Mouse (Mus musculus) thymus, adult 2 months (tissue): ENCODE results near the gene Fen1. TPM values are rescaled to one million over a fixed set of nuclear protein-coding genes. Genes with fewer than 3 reads are reported as not detected.
A peak's percentile ranks its signal among the peaks of the same experiment; 100 is the strongest.

Experiments
- DNase-seq: peaks from one replicate; pipeline ENCODE4 v3.0.0; 2021
- H3K27ac ChIP-seq: fragments of 200-500 bp; 2 replicates; pipeline ENCODE4 v1.5.1; 2012; ENCODE audit warnings: low read length, control low read depth; ENCODE audit not compliant: control insufficient read depth, insufficient read depth
- H3K27me3 ChIP-seq: fragments of 200-500 bp; 2 replicates; pipeline ENCODE4 v1.6.1; 2012; ENCODE audit warnings: mild to moderate bottlenecking, low read length, moderate library complexity, mixed read lengths; ENCODE audit not compliant: control insufficient read depth, insufficient read depth
- H3K36me3 ChIP-seq: fragments of 200-500 bp; 2 replicates; pipeline ENCODE4 v1.6.1; 2012; ENCODE audit warnings: mild to moderate bottlenecking, low read length, moderate library complexity; ENCODE audit not compliant: control insufficient read depth, insufficient read depth
- H3K4me1 ChIP-seq: fragments of 200-500 bp; replicated peaks from 2 replicates; pipeline ENCODE4 v1.6.1; 2012; ENCODE audit warnings: low read length; ENCODE audit not compliant: control insufficient read depth, insufficient read depth
- H3K4me3 ChIP-seq: fragments of 200-500 bp; 2 replicates; pipeline ENCODE4 v1.5.1; 2012; ENCODE audit warnings: mild to moderate bottlenecking, low read length, control low read depth, moderate library complexity; ENCODE audit not compliant: control insufficient read depth, insufficient read depth
- CTCF ChIP-seq: fragments of 200-500 bp; IDR thresholded peaks from 2 replicates; pipeline ENCODE4 v1.5.1; 2012; ENCODE audit warnings: mild to moderate bottlenecking, control low read depth, low read length, moderate library complexity, borderline replicate concordance; ENCODE audit not compliant: control insufficient read depth, poor library complexity, insufficient read depth; ENCODE audit errors: extremely low read depth
- POLR2A ChIP-seq: fragments of 200-500 bp; IDR thresholded peaks from 2 replicates; pipeline ENCODE4 v1.6.1; 2012; ENCODE audit warnings: mild to moderate bottlenecking, low read length, control low read depth, moderate library complexity; ENCODE audit not compliant: control insufficient read depth, poor library complexity, insufficient read depth; ENCODE audit errors: extremely low read depth
- WGBS: fragments of 180-500 bp; shearing (Covaris S2); methylation state at CpG from one replicate; pipeline ENCODE4 v1.1.7; 2018; 5-methylcytosine and 5-hydroxymethylcytosine counted together
- polyA plus RNA-seq: library from polyadenylated mRNA; depleted of rRNA; stranded (reverse); fragments of >200 nt; gene quantifications from 2 replicates; pipeline ENCODE4 v1.2.3, GENCODE M21; 2012

Fen1 gene
- polyA plus RNA-seq, 1 experiment: 43.8 TPM

DNA sequence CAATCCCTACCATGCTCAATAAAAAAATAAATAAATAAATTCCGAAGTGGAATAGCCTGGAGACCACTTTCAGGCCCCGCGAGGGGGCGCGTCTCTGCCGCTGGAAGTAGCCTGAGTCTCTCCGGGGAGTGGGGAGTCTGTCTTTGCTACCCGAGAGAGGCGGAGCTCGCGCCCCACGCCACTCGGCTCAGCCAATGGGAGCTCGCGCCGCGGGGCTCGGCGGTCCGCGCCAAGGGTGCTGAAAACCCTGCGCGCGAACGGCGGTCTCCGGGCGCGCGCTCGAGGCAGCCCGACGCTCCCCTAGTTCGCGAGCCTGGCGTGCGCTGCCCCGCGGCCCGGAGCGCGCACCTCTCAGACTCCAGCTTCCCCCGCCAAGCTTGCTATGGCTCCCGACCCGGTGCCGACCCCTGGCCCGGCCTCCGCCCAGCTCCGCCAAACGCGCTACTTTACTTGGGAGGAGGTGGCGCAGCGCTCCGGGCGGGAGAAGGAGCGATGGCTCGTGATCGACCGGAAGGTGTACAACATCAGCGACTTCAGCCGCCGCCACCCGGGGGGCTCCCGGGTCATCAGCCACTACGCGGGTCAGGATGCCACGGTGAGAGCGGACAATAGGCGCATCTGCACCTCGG, 21.2 kb downstream of the Fen1 start, which contains the start of gene Fads1:
Gene Fads1, plus strand, starts transcription at position 219 of the 629 bp plus-strand sequence.
- no peaks in the 10 kb centered on the region for H3K27me3 ChIP-seq
- no peak within 1 kb of the TSS for H3K27ac ChIP-seq
- H3K36me3 ChIP-seq: no peaks in the 10 kb centered on the region
- DNase-seq: peak; percentile 92
- WGBS: under 1% methylated on average over 70 of the region's 70 CpGs
- H3K4me3 ChIP-seq: peak within 1 kb of the TSS; percentile 86
- TF ChIP-seq POLR2A: no peak
- TF ChIP-seq CTCF: 0 out of 2 replicates have a peak, but pooled peaks have one; percentile 51
- H3K4me1 ChIP-seq: peaks cover 11% of the 10 kb centered on the region

DNA sequence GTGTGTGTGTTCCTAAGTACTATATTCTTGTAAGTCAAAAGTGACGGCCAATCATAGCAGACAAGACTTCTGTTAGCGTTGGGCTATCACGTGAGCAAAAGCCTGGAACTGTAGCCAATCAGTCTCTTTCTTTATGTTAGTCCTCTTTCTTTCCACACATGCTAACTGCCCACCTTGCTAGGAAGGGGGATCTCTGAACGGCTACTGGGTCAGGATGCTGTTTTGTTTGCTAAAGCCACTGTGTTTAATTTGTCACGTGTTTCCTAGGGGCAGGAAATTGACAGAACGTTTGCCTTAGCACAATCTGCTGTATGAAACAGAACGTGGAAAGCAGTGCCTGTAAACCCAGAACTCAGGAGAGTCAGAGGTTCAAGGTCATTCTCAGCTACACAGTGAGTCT, 21.8 kb downstream of the Fen1 start:
- TF ChIP-seq CTCF (no peak), POLR2A (no peak)
- H3K4me3 ChIP-seq: peak overlapping the region; percentile 8; the same call in 1 of the 2 replicates
- no peaks in the 10 kb centered on the region for H3K27me3 ChIP-seq
- H3K36me3 ChIP-seq: no peaks in the 10 kb centered on the region
- no peak overlapping the region for H3K27ac ChIP-seq
- WGBS: 36% methylated on average over 7 of the region's 7 CpGs
- H3K4me1 ChIP-seq: peaks cover 11% of the 10 kb centered on the region
- no peak for DNase-seq

DNA sequence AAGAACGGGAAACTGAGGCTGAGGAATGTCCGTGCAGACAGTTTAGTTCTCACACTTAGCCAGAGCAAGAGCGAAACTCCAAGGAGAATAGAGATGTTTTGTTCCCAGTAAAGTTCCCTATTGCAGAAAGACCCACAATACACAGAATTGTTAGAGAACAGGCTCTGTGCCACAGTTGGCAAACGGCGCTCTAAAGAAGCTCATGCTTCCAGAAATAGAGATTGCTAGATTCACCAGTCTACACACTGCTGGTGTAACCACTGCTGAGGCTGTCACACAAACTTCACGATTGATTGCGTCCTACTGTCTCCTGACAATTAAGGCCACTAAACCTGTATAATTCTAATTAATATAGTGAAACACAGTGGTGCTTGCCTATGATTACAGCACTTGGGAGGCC, 22.7 kb downstream of the Fen1 start:
- Histone ChIP-seq H3K4me1 (peaks cover 11% of the 10 kb centered on the region), H3K27me3 (no peaks in the 10 kb centered on the region), H3K27ac (no peak overlapping the region), H3K4me3 (no peak overlapping the region), H3K36me3 (no peaks in the 10 kb centered on the region)
- TF ChIP-seq CTCF (no peak), POLR2A (no peak)
- 94% methylated on average over 7 of the region's 7 CpGs for WGBS
- DNase-seq: no peak

DNA sequence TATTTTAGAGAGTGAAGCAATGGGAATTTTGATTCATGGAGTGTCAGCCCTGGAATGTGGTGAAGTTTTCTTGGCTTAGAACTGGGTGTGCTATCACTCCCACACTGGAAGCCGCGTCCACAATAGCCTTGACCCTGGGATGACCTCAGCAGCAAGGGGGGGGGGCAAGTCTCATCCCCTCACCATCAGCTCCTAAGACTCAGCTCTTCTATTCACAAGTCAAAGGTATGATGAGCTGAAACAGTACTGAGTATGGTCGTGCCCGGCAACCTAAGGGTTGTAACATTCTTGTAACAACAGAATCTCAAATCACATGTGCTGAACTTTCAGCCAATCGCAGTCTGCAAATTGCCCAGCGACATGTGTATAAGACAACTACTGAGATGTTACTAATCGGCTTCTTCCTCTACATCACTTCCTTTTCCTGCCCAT, 27.0 kb downstream of the Fen1 start:
- DNase-seq: no peak
- H3K27ac ChIP-seq: no peak overlapping the region
- 57% methylated on average over 7 of the region's 7 CpGs for WGBS
- no peak overlapping the region for H3K4me3 ChIP-seq
- no peaks in the 10 kb centered on the region for H3K36me3 ChIP-seq
- TF ChIP-seq CTCF (no peak), POLR2A (no peak)
- 0 out of 2 replicates have a peak, but pooled peaks cover 3% of the 10 kb centered on the region for H3K4me1 ChIP-seq
- H3K27me3 ChIP-seq: no peaks in the 10 kb centered on the region

DNA sequence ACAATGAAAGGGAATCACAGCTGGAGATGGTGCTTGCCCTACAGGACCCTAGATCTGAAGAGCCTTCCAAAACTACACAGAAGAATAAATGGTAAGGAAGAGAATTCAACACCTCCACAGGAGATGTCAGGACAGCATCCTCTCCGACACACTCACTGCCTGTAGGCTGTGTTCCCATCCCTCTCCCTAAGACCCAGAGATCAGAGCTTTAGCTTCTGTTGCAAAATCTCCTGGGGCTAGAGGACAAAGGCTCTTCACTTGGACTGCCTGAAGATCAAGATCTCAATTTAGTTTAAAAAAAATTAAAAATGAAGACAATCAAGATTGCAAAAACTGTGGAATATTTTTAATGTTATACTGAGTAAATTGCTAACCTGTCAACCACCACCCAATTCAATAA, 27.5 kb downstream of the Fen1 start:
- WGBS: 100% methylated on average over 1 of the region's 1 CpGs
- Histone ChIP-seq H3K4me3 (no peak overlapping the region), H3K36me3 (no peaks in the 10 kb centered on the region), H3K27me3 (no peaks in the 10 kb centered on the region), H3K27ac (no peak overlapping the region), H3K4me1 (0 out of 2 replicates have a peak, but pooled peaks cover 3% of the 10 kb centered on the region)
- no peak for DNase-seq
- TF ChIP-seq POLR2A: no peak
- no peak for TF ChIP-seq CTCF

DNA sequence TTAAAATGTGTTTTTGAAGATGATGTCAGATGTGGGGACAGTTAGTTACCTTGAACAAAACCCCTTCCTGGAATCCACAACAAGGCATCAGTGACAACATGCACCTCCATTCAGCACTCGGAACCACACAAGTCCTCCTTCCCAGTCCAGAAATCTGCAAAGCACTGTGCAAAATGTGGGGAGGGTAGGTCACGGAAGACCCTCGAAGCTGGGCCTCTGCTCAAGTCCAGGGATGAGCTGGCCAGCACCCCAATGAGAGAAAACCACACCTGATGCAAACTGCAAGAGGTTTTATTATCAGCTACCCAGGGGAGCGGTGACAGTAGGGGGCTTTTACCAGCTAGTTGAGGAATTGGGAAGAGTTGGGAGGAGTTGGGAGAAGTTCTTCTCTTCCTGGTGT, 29.0 kb downstream of the Fen1 start:
- no peak for DNase-seq
- TF ChIP-seq POLR2A (no peak), CTCF (no peak)
- 94% methylated on average over 4 of the region's 4 CpGs for WGBS
- H3K27me3 ChIP-seq: no peaks in the 10 kb centered on the region
- no peak overlapping the region for H3K4me3 ChIP-seq
- 0 out of 2 replicates have a peak, but pooled peaks cover 3% of the 10 kb centered on the region for H3K4me1 ChIP-seq
- no peak overlapping the region for H3K27ac ChIP-seq
- no peaks in the 10 kb centered on the region for H3K36me3 ChIP-seq

DNA sequence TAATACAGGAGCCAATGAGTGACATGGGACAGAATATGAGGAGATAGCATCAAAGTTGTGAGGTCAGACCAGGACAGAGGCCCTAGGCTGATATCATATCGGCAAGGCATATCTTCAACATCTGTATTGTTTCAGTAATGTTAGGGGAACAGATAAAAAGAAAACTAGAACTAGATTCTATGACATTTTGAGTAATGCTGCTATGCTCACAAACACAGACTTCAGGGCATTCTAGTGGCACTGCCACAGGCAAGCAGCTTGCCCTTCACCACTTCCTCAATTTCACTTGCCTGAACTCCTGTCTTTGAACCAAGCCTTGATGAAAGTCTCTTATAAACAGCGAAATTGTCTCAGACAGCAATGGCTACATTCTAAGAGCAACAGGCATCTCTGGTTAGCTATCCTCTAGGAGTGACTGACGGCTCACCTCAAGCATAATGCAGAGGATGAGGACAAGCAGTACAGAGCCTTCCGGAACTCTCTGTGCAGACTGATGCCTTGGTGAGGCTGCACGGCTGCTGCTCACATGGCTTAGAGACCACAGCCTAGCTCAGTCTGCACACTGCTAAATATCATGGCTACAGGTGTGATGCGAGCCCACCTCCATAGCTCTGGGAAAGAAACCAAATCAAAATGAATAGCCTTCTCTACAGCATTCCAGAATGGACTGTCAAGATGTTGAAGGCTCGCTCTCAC, 30.0 kb downstream of the Fen1 start:
- Histone ChIP-seq H3K4me1 (0 out of 2 replicates have a peak, but pooled peaks cover 3% of the 10 kb centered on the region), H3K27me3 (no peaks in the 10 kb centered on the region)
- DNase-seq: no peak

More for the DNA sequence above, 30.0 kb downstream of the Fen1 start:
- Histone ChIP-seq H3K4me3 (no peak overlapping the region), H3K36me3 (no peaks in the 10 kb centered on the region), H3K27ac (no peak overlapping the region)
- TF ChIP-seq POLR2A (no peak), CTCF (no peak)
- 18% methylated on average over 7 of the region's 7 CpGs for WGBS
